Mouse (Mus musculus) kidney, adult 8-10 months (tissue): ENCODE data around the gene Nradd.

Experiments
- DNase-seq, 2 experiments: peaks; one replicate each; pipeline ENCODE4 v3.0.0; 2022

Gene Nradd

GRCm38 (mm10) chr9:110652963-110653654 is 28.9 kb upstream of the Nradd start:
- DNase-seq, result no peak

- DNase-seq, result peak in 1 of 2 experiments; percentile 64
Measured at GRCm38 (mm10) chr9:110651931-110652722, 27.9 kb upstream of the Nradd start.

- no peak for DNase-seq
Measured at GRCm38 (mm10) chr9:110649775-110650174, 25.5 kb upstream of the Nradd start.

GRCm38 (mm10) chr9:110645219-110645618 is 21.0 kb upstream of the Nradd start:
- no peak for DNase-seq

- DNase-seq, result no peak
Measured at GRCm38 (mm10) chr9:110644295-110644694, 20.0 kb upstream of the Nradd start.

- DNase-seq, result peak; percentile 56 to 76
Measured at GRCm38 (mm10) chr9:110643787-110644186, 19.5 kb upstream of the Nradd start.

- peak in 1 of 2 experiments; percentile 25 for DNase-seq
Measured at GRCm38 (mm10) chr9:110642812-110643524, 18.7 kb upstream of the Nradd start.

GRCm38 (mm10) chr9:110641006-110641405 is 16.8 kb upstream of the Nradd start:
- DNase-seq, result no peak

GRCm38 (mm10) chr9:110638611-110639021 is 14.4 kb upstream of the Nradd start:
- no peak for DNase-seq

GRCm38 (mm10) chr9:110635225-110635624 is 11.0 kb upstream of the Nradd start:
- DNase-seq, result peak; percentile 75 to 89

GRCm38 (mm10) chr9:110633882-110634281 is 9.6 kb upstream of the Nradd start:
- DNase-seq, result no peak

- no peak for DNase-seq
Measured at GRCm38 (mm10) chr9:110632671-110633070, 8.4 kb upstream of the Nradd start.

- DNase-seq, result no peak
Measured at GRCm38 (mm10) chr9:110631651-110632275, 7.5 kb upstream of the Nradd start.

GRCm38 (mm10) chr9:110631191-110631590 is 6.9 kb upstream of the Nradd start:
- DNase-seq, result no peak

- DNase-seq, result peak; percentile 53 to 80
Measured at GRCm38 (mm10) chr9:110630171-110630570, 5.9 kb upstream of the Nradd start.

- no peak for DNase-seq
Measured at GRCm38 (mm10) chr9:110625350-110625908, 1.2 kb upstream of the Nradd start.

- DNase-seq, result no peak
Measured at GRCm38 (mm10) chr9:110623416-110624195, 646 bp downstream of the Nradd start.

- no peak for DNase-seq
Measured at GRCm38 (mm10) chr9:110622621-110623219, 1.5 kb downstream of the Nradd start.

- DNase-seq, result no peak
Measured at GRCm38 (mm10) chr9:110620685-110621084, 3.6 kb downstream of the Nradd start.

GRCm38 (mm10) chr9:110620180-110620579 is 4.1 kb downstream of the Nradd start:
- no peak for DNase-seq

GRCm38 (mm10) chr9:110617081-110617480 is 7.2 kb downstream of the Nradd start:
- no peak for DNase-seq
